Mouse (Mus musculus): ENCODE data around the gene Hsd17b14. TPM values are rescaled to one million over a fixed set of nuclear protein-coding genes. Genes with fewer than 3 reads are reported as not detected.
A peak's percentile ranks its signal among the peaks of the same experiment; 100 is the strongest.

Gene Hsd17b14
- polyA plus RNA-seq, 1 experiment = 6.8 TPM

- no peaks in the 10 kb centered on the region for H3K27me3 ChIP-seq (replicated peaks)
- H3K36me3 ChIP-seq (replicated peaks; ENCODE audit: low read length) = peaks cover 25% of the 10 kb centered on the region
- no peaks in the 10 kb centered on the region for H3K9me3 ChIP-seq
- H3K4me1 ChIP-seq = peaks cover 60% of the 10 kb centered on the region
- H3K4me3 ChIP-seq (replicated peaks) = no peak overlapping the region
- no peak for TF ChIP-seq FLI1 (IDR thresholded peaks at IDR 0.05; ENCODE audit: low read length)
- TF ChIP-seq GATA1 (IDR thresholded peaks at IDR 0.05; ENCODE audit: borderline replicate concordance, low read length) = no peak
Observed at GRCm38 (mm10) chr7:45519345-45520120, 35.2 kb upstream of the Hsd17b14 start.

DNA sequence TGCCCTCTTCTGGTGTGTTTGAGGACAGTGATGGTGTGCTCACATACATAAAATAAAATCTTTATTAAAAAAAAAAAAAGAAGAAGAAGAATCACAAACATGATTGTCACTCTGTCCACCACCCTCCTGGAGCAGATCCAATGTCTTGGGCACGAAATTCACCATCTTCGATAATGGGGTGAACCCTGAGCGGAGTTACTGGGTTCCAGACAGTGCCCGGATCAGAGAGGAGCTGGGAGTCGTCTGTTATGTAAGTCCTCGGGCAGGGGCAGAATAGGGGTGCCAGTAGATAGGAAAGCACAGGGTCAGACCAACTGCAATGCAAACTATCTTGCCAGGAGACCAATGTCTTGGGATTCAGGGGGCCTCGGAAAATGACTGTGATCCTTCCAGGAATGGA lies 34.1 kb upstream of the Hsd17b14 start:
- peaks cover 59% of the 10 kb centered on the region for H3K4me1 ChIP-seq

GRCm38 (mm10) chr7:45521728-45522184 lies 32.9 kb upstream of the Hsd17b14 start:
- Histone ChIP-seq H3K4me3 (replicated peaks) (peak overlapping the region; percentile 92), H3K27me3 (replicated peaks) (no peaks in the 10 kb centered on the region), H3K4me1 (peaks cover 59% of the 10 kb centered on the region), H3K9me3 (no peaks in the 10 kb centered on the region), H3K36me3 (replicated peaks; ENCODE audit: low read length) (peaks cover 33% of the 10 kb centered on the region)
- no peak for TF ChIP-seq FLI1 (IDR thresholded peaks at IDR 0.05; ENCODE audit: low read length)
- TF ChIP-seq GATA1 (IDR thresholded peaks at IDR 0.05; ENCODE audit: borderline replicate concordance, low read length) = no peak

More for the DNA sequence above, 34.1 kb upstream of the Hsd17b14 start:
- TF ChIP-seq GATA1 (IDR thresholded peaks at IDR 0.05; ENCODE audit: borderline replicate concordance, low read length) (no peak), FLI1 (IDR thresholded peaks at IDR 0.05; ENCODE audit: low read length) (no peak)
- no peaks in the 10 kb centered on the region for H3K27me3 ChIP-seq (replicated peaks)
- no peaks in the 10 kb centered on the region for H3K9me3 ChIP-seq
- H3K4me3 ChIP-seq (replicated peaks) = no peak overlapping the region
- H3K36me3 ChIP-seq (replicated peaks; ENCODE audit: low read length) = peaks cover 33% of the 10 kb centered on the region

DNA sequence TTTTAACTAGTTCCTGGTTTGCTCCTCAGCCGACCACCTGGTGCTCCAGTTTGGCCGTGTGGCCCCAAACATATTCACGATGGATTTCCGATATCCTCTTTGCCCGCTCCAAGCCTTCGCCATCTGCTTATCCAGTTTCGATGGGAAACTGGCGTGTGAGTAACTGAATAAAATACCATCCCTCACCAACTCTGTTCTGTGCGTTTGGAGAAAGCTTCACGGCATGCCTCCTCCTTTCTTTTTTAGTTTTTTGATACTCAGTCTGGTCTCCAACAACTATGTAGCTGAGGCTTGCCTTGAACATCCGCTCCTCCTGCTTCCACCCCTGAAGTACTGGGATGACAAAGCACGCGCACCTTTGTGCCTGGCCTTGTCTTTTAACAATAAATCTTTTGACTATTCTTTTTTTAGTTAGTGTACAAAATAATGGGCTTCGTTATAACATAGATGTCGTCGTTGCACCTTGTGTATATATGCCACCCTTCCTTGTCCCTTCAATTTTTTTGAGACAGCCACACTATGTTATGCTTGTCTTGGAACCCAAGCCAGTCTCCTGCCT lies 32.4 kb upstream of the Hsd17b14 start:
- Histone ChIP-seq H3K36me3 (replicated peaks; ENCODE audit: low read length) (peaks cover 33% of the 10 kb centered on the region), H3K4me1 (peaks cover 63% of the 10 kb centered on the region)
- TF ChIP-seq FLI1 (IDR thresholded peaks at IDR 0.05; ENCODE audit: low read length) (no peak), GATA1 (IDR thresholded peaks at IDR 0.05; ENCODE audit: borderline replicate concordance, low read length) (no peak)

GRCm38 (mm10) chr7:45522957-45523676 lies 31.6 kb upstream of the Hsd17b14 start:
- Histone ChIP-seq H3K36me3 (replicated peaks; ENCODE audit: low read length) (peaks cover 33% of the 10 kb centered on the region), H3K9me3 (no peaks in the 10 kb centered on the region), H3K27me3 (replicated peaks) (no peaks in the 10 kb centered on the region), H3K4me3 (replicated peaks) (peak overlapping the region; percentile 92), H3K4me1 (peaks cover 65% of the 10 kb centered on the region)
- no peak for TF ChIP-seq GATA1 (IDR thresholded peaks at IDR 0.05; ENCODE audit: borderline replicate concordance, low read length)
- TF ChIP-seq FLI1 (IDR thresholded peaks at IDR 0.05; ENCODE audit: low read length) = no peak

More for the DNA sequence above, 32.4 kb upstream of the Hsd17b14 start:
- H3K4me3 ChIP-seq (replicated peaks) = peak overlapping the region; percentile 92
- H3K27me3 ChIP-seq (replicated peaks) = no peaks in the 10 kb centered on the region
- no peaks in the 10 kb centered on the region for H3K9me3 ChIP-seq

GRCm38 (mm10) chr7:45523678-45524170 lies 31.0 kb upstream of the Hsd17b14 start:
- Histone ChIP-seq H3K27me3 (replicated peaks) (no peaks in the 10 kb centered on the region), H3K9me3 (no peaks in the 10 kb centered on the region), H3K4me1 (peaks cover 67% of the 10 kb centered on the region), H3K4me3 (replicated peaks) (peak overlapping the region; percentile 92), H3K36me3 (replicated peaks; ENCODE audit: low read length) (peaks cover 33% of the 10 kb centered on the region)
- TF ChIP-seq GATA1 (IDR thresholded peaks at IDR 0.05; ENCODE audit: borderline replicate concordance, low read length) (no peak), FLI1 (IDR thresholded peaks at IDR 0.05; ENCODE audit: low read length) (no peak)

GRCm38 (mm10) chr7:45524841-45525621 lies 29.7 kb upstream of the Hsd17b14 start:
- Histone ChIP-seq H3K36me3 (replicated peaks; ENCODE audit: low read length) (peaks cover 33% of the 10 kb centered on the region), H3K4me1 (peaks cover 70% of the 10 kb centered on the region), H3K4me3 (replicated peaks) (peak overlapping the region; percentile 99), H3K9me3 (no peaks in the 10 kb centered on the region), H3K27me3 (replicated peaks) (peaks cover 2% of the 10 kb centered on the region)
- TF ChIP-seq FLI1 (IDR thresholded peaks at IDR 0.05; ENCODE audit: low read length) (no peak), GATA1 (IDR thresholded peaks at IDR 0.05; ENCODE audit: borderline replicate concordance, low read length) (peak; percentile 97)

- H3K4me1 ChIP-seq = peaks cover 72% of the 10 kb centered on the region
- no peaks in the 10 kb centered on the region for H3K9me3 ChIP-seq
- peaks cover 7% of the 10 kb centered on the region for H3K27me3 ChIP-seq (replicated peaks)
- peaks cover 31% of the 10 kb centered on the region for H3K36me3 ChIP-seq (replicated peaks; ENCODE audit: low read length)
- TF ChIP-seq GATA1 (IDR thresholded peaks at IDR 0.05; ENCODE audit: borderline replicate concordance, low read length) = peak; percentile 84; the same call in 2 of the 3 replicates
- no peak for TF ChIP-seq FLI1 (IDR thresholded peaks at IDR 0.05; ENCODE audit: low read length)
- H3K4me3 ChIP-seq (replicated peaks) = peak within 1 kb of the TSS; percentile 99
Observed at GRCm38 (mm10) chr7:45525809-45526473, 28.8 kb upstream of the Hsd17b14 start, which contains the start of the genes Ppp1r15a and Plekha4. TSS of gene Ppp1r15a (minus strand) at chr7:45526268. TSS of gene Plekha4 (plus strand) at chr7:45526330.
